Mouse (Mus musculus) CH12.LX (cell line): ENCODE data around the gene Tbc1d14. TPM values are rescaled to one million over a fixed set of nuclear protein-coding genes. Genes with fewer than 3 reads are reported as not detected.

Experiments
- DNase-seq: peaks from one replicate; pipeline ENCODE4 v3.0.0-alpha.2; 2013; ENCODE audit errors: extremely low read depth
- H3K27ac ChIP-seq: 2 replicates; pipeline ENCODE4 v1.5.1; 2012; ENCODE audit warnings: low read depth, mild to moderate bottlenecking, control low read depth, moderate library complexity; ENCODE audit not compliant: insufficient read depth
- H3K27me3 ChIP-seq: replicated peaks from 2 replicates; pipeline ENCODE3; 2012; ENCODE audit warnings: inconsistent platforms
- H3K36me3 ChIP-seq, 2 experiments: replicated peaks in 1 of 2; 2 replicates each; pipeline versions ENCODE3 to v1.6.1; 2012; ENCODE audit warnings: inconsistent platforms in 1 of 2, low read length in 1 of 2, mild to moderate bottlenecking in 1 of 2, mixed read lengths in 1 of 2, moderate library complexity in 1 of 2; ENCODE audit not compliant: control insufficient read depth in 1 of 2, insufficient read depth in 1 of 2
- H3K4me1 ChIP-seq, 2 experiments: 2 replicates each; pipeline ENCODE4 v1.6.1; 2012; ENCODE audit warnings: inconsistent platforms in 1 of 2, moderate library complexity in 1 of 2; ENCODE audit not compliant: insufficient read depth in 2 of 2, control insufficient read depth in 1 of 2
- H3K4me2 ChIP-seq: 2 replicates; pipeline ENCODE4 v1.6.1; 2012; ENCODE audit warnings: low read depth, mild to moderate bottlenecking, control low read depth; ENCODE audit not compliant: poor library complexity, insufficient read depth, severe bottlenecking
- H3K4me3 ChIP-seq, 3 experiments: fragments of 150-350 bp in 1 of 3; sonication (generic) in 1 of 3; replicated peaks in 1 of 3; 2 replicates each; pipeline versions ENCODE3 to v1.5.1; 2011 to 2012; ENCODE audit warnings: low read depth in 2 of 3, low read length in 2 of 3, mild to moderate bottlenecking in 2 of 3, moderate library complexity in 2 of 3, control low read depth in 1 of 3, improper control_type of control experiment in 1 of 3, inconsistent platforms in 1 of 3, mixed read lengths in 1 of 3; ENCODE audit not compliant: poor library complexity in 1 of 3
- H3K79me2 ChIP-seq: replicated peaks from 2 replicates; pipeline ENCODE4 v1.6.1; 2012; ENCODE audit warnings: mild to moderate bottlenecking, moderate library complexity; ENCODE audit not compliant: control insufficient read depth, poor library complexity, insufficient read depth, severe bottlenecking; ENCODE audit errors: extremely low read depth
- H3K9ac ChIP-seq: 2 replicates; pipeline ENCODE4 v1.6.1; 2012; ENCODE audit warnings: low read depth, mild to moderate bottlenecking, control low read depth, moderate library complexity; ENCODE audit not compliant: insufficient read depth
- H3K9me3 ChIP-seq: replicated peaks from 2 replicates; pipeline ENCODE3; 2012; ENCODE audit warnings: low read length, inconsistent platforms, mixed read lengths
- BHLHE40 ChIP-seq: IDR thresholded peaks from 2 replicates; pipeline ENCODE4 v1.6.1; 2011; ENCODE audit warnings: mild to moderate bottlenecking, low read depth, low read length, improper control_type of control experiment
- CHD1 ChIP-seq: IDR thresholded peaks from 2 replicates; pipeline ENCODE4 v1.6.1; 2012; ENCODE audit warnings: low read depth, low read length, improper control_type of control experiment, inconsistent platforms
- CHD2 ChIP-seq: IDR thresholded peaks from 2 replicates; pipeline ENCODE4 v1.6.1; 2011; ENCODE audit warnings: low read length, improper control_type of control experiment
- CTCF ChIP-seq, 2 experiments: IDR thresholded peaks in 1 of 2; conservative IDR thresholded peaks in 1 of 2; 2 replicates each; pipeline ENCODE4 v1.5.1; 2011 to 2012; ENCODE audit warnings: low read depth in 2 of 2, low read length in 2 of 2, improper control_type of control experiment in 1 of 2, inconsistent platforms in 1 of 2, mild to moderate bottlenecking in 1 of 2, moderate library complexity in 1 of 2
- E2F4 ChIP-seq: IDR thresholded peaks from 2 replicates; pipeline ENCODE4 v1.6.1; 2011; ENCODE audit warnings: low read depth, low read length, improper control_type of control experiment; ENCODE audit not compliant: insufficient replicate concordance
- ELF1 ChIP-seq: IDR thresholded peaks from 2 replicates; pipeline ENCODE4 v1.6.1; 2014; ENCODE audit warnings: low read depth, mild to moderate bottlenecking, inconsistent platforms, low read length, improper control_type of control experiment
- EP300 ChIP-seq: IDR thresholded peaks from 2 replicates; pipeline ENCODE4 v1.6.1; 2011; ENCODE audit warnings: low read length, improper control_type of control experiment
- ETS1 ChIP-seq: conservative IDR thresholded peaks from 2 replicates; pipeline ENCODE4 v1.6.1; 2012; ENCODE audit warnings: low read depth, mild to moderate bottlenecking, inconsistent platforms, low read length, improper control_type of control experiment, moderate library complexity
- GABPA ChIP-seq: IDR thresholded peaks from 2 replicates; pipeline ENCODE4 v1.6.1; 2012; ENCODE audit warnings: low read depth, low read length, improper control_type of control experiment, inconsistent platforms; ENCODE audit not compliant: insufficient replicate concordance
- IRF4 ChIP-seq: IDR thresholded peaks from 2 replicates; pipeline ENCODE4 v1.6.1; 2014; ENCODE audit warnings: low read depth, mild to moderate bottlenecking, inconsistent platforms, low read length, improper control_type of control experiment
- JUN ChIP-seq: IDR thresholded peaks from 2 replicates; pipeline ENCODE4 v1.6.1; 2011; ENCODE audit warnings: low read depth, mild to moderate bottlenecking, low read length, improper control_type of control experiment, moderate library complexity; ENCODE audit not compliant: insufficient read depth
- JUND ChIP-seq: conservative IDR thresholded peaks from 2 replicates; pipeline ENCODE4 v1.6.1; 2011; ENCODE audit warnings: low read depth, low read length, improper control_type of control experiment
- KAT2A ChIP-seq: IDR thresholded peaks from 2 replicates; pipeline ENCODE4 v1.6.1; 2012; ENCODE audit warnings: low read length, improper control_type of control experiment, inconsistent platforms; ENCODE audit not compliant: insufficient replicate concordance
- MAFK ChIP-seq: IDR thresholded peaks from 2 replicates; pipeline ENCODE4 v1.6.1; 2011; ENCODE audit warnings: low read length, improper control_type of control experiment; ENCODE audit not compliant: insufficient replicate concordance
- MAX ChIP-seq: IDR thresholded peaks from 2 replicates; pipeline ENCODE4 v1.6.1; 2011; ENCODE audit warnings: low read length, improper control_type of control experiment
- MAZ ChIP-seq: IDR thresholded peaks from 2 replicates; pipeline ENCODE4 v1.6.1; 2012; ENCODE audit warnings: low read depth, mild to moderate bottlenecking, inconsistent platforms, low read length, improper control_type of control experiment, moderate library complexity
- MXI1 ChIP-seq: IDR thresholded peaks from 2 replicates; pipeline ENCODE4 v1.6.1; 2011; ENCODE audit warnings: mild to moderate bottlenecking, low read depth, low read length, improper control_type of control experiment
- MYC ChIP-seq: IDR thresholded peaks from 2 replicates; pipeline ENCODE4 v1.6.1; 2011; ENCODE audit warnings: low read depth, mild to moderate bottlenecking, improper control_type of control experiment, low read length
- NRF1 ChIP-seq: IDR thresholded peaks from 2 replicates; pipeline ENCODE4 v1.6.1; 2014; ENCODE audit warnings: low read depth, mild to moderate bottlenecking, inconsistent platforms, low read length, improper control_type of control experiment, moderate library complexity
- PAX5 ChIP-seq: IDR thresholded peaks from 2 replicates; pipeline ENCODE4 v1.6.1; 2012; ENCODE audit warnings: low read length, inconsistent platforms, mixed read lengths
- RAD21 ChIP-seq: IDR thresholded peaks from 2 replicates; pipeline ENCODE4 v1.6.1; 2011; ENCODE audit warnings: low read depth, mild to moderate bottlenecking, low read length, improper control_type of control experiment, moderate library complexity
- RCOR1 ChIP-seq: conservative IDR thresholded peaks from 2 replicates; pipeline ENCODE4 v1.6.1; 2012; ENCODE audit warnings: low read depth, mild to moderate bottlenecking, inconsistent platforms, low read length, improper control_type of control experiment
- SMC3 ChIP-seq: IDR thresholded peaks from 2 replicates; pipeline ENCODE4 v1.6.1; 2011; ENCODE audit warnings: low read depth, low read length, improper control_type of control experiment
- TCF12 ChIP-seq: IDR thresholded peaks from 2 replicates; pipeline ENCODE4 v1.6.1; 2014; ENCODE audit warnings: low read depth, mild to moderate bottlenecking, inconsistent platforms, low read length, improper control_type of control experiment
- UBTF ChIP-seq: IDR thresholded peaks from 2 replicates; pipeline ENCODE4 v1.6.1; 2012; ENCODE audit warnings: low read depth, mild to moderate bottlenecking, inconsistent platforms, low read length, improper control_type of control experiment, moderate library complexity
- USF1 ChIP-seq: IDR thresholded peaks from 2 replicates; pipeline ENCODE4 v1.6.1; 2014; ENCODE audit warnings: low read depth, mild to moderate bottlenecking, inconsistent platforms, low read length, improper control_type of control experiment
- USF2 ChIP-seq: conservative IDR thresholded peaks from 2 replicates; pipeline ENCODE4 v1.6.1; 2011; ENCODE audit warnings: low read depth, low read length, improper control_type of control experiment
- ZC3H11A ChIP-seq: IDR thresholded peaks from 2 replicates; pipeline ENCODE4 v1.6.1; 2012; ENCODE audit warnings: low read depth, mild to moderate bottlenecking, inconsistent platforms, low read length, improper control_type of control experiment
- ZMIZ1 ChIP-seq: IDR thresholded peaks from 2 replicates; pipeline ENCODE4 v1.6.1; 2012; ENCODE audit warnings: low read depth, mild to moderate bottlenecking, inconsistent platforms, low read length, improper control_type of control experiment
- ZNF384 ChIP-seq: IDR thresholded peaks from 2 replicates; pipeline ENCODE4 v1.6.1; 2012; ENCODE audit warnings: low read depth, low read length, improper control_type of control experiment, inconsistent platforms
- dilution Hi-C: fragments of 300-500 bp; cut with MboI; formaldehyde crosslinking; loops from 2 replicates; pipeline ENCODE4 v1.14.3; 2020; ENCODE audit warnings: low sequenced_read_pairs; ENCODE audit not compliant: extremely low pct_unique_long_range_greater_than_20kb, extremely low pct_ligation_motif_present
- in situ Hi-C: fragments of 300-500 bp; cut with MboI; formaldehyde crosslinking; loops from 3 replicates; pipeline ENCODE4 v1.14.3; 2019; ENCODE audit warnings: low sequenced_read_pairs, low pct_ligation_motif_present, low pct_unique_long_range_greater_than_20kb, mixed read lengths
- polyA plus RNA-seq: library from polyadenylated mRNA; unstranded; fragments of >175 nt; gene quantifications from 2 replicates; pipeline ENCODE4 v1.2.1, GENCODE M21; 2012; ENCODE audit warnings: low read depth; ENCODE audit not compliant: insufficient read length
- total RNA-seq, 2 experiments: library from RNA; depleted of rRNA; stranded (reverse); fragments of 300-350 nt in 1 of 2; fragments of >200 nt in 1 of 2; gene quantifications; 2 replicates each; pipeline ENCODE4 v1.2.3; 2012 to 2014

The Tbc1d14 gene
- total and polyA plus RNA-seq, 3 experiments = 5.7 to 29.1 (median 10.1) TPM

GRCm38 (mm10) chr5:36596225-36596624 is 3.1 kb upstream of the Tbc1d14 start:
- peaks cover 6 to 29% of the 10 kb centered on the region in 2 experiments for H3K36me3 ChIP-seq
- TF ChIP-seq JUND (no peak), IRF4 (no peak), BHLHE40 (no peak), MAX (no peak), CHD2 (no peak), USF1 (no peak), MXI1 (no peak), MAFK (no peak), USF2 (no peak), UBTF (no peak), PAX5 (no peak), EP300 (no peak), MAZ (no peak), ZNF384 (no peak), KAT2A (no peak), JUN (no peak), CTCF (conservative IDR thresholded peaks at IDR 0.05 in 1 of 2, IDR thresholded peaks at IDR 0.05 in 1 of 2; ENCODE audit: low read depth in 2 of 2, low read length in 2 of 2) (no peak), ELF1 (no peak), TCF12 (no peak), MYC (no peak)
- peaks cover 0 to 17% of the 10 kb centered on the region in 2 experiments; a peak in 2 of 4 replicates for H3K4me1 ChIP-seq
- no peak overlapping the region for H3K4me3 ChIP-seq
- dilution Hi-C loops = no loop called here
- H3K27ac ChIP-seq = no peak overlapping the region
- no peak overlapping the region for H3K4me2 ChIP-seq
- DNase-seq = no peak
- H3K27me3 ChIP-seq = no peaks in the 10 kb centered on the region
- no peaks in the 10 kb centered on the region for H3K79me2 ChIP-seq
- H3K9me3 ChIP-seq = no peaks in the 10 kb centered on the region
- in situ Hi-C loops = no loop called here
- no peak overlapping the region for H3K9ac ChIP-seq

GRCm38 (mm10) chr5:36595115-36595514 is 2.0 kb upstream of the Tbc1d14 start:
- no peak for DNase-seq
- H3K4me3 ChIP-seq = no peak overlapping the region
- H3K9ac ChIP-seq = no peak overlapping the region
- no peak overlapping the region for H3K4me2 ChIP-seq
- H3K27ac ChIP-seq = no peak overlapping the region
- dilution Hi-C loops = no loop called here
- no peaks in the 10 kb centered on the region for H3K79me2 ChIP-seq
- in situ Hi-C loops = no loop called here
- H3K27me3 ChIP-seq = no peaks in the 10 kb centered on the region
- H3K9me3 ChIP-seq = no peaks in the 10 kb centered on the region
- H3K4me1 ChIP-seq = peaks cover 7 to 27% of the 10 kb centered on the region in 2 experiments
- peaks cover 3 to 20% of the 10 kb centered on the region in 2 experiments for H3K36me3 ChIP-seq
- no peak for TF ChIP-seq MAX
- TF ChIP-seq MAFK = no peak
- no peak for TF ChIP-seq CHD1
- TF ChIP-seq JUND = no peak
- no peak for TF ChIP-seq JUN
- no peak for TF ChIP-seq MXI1
- peak in 1 of 2 experiments; percentile 34; a peak in 2 of 4 replicates for TF ChIP-seq CTCF (conservative IDR thresholded peaks at IDR 0.05 in 1 of 2, IDR thresholded peaks at IDR 0.05 in 1 of 2; ENCODE audit: low read depth in 2 of 2, low read length in 2 of 2)
- peak; percentile 9 for TF ChIP-seq RAD21
- TF ChIP-seq ZMIZ1 = peak; percentile 86; the same call in 1 of the 2 replicates
- TF ChIP-seq GABPA = no peak
- no peak for TF ChIP-seq IRF4
- no peak for TF ChIP-seq RCOR1
- no peak for TF ChIP-seq BHLHE40
- TF ChIP-seq CHD2 = no peak
- TF ChIP-seq USF1 = no peak
- no peak for TF ChIP-seq SMC3
- no peak for TF ChIP-seq MAZ
- TF ChIP-seq NRF1 = no peak
- no peak for TF ChIP-seq ETS1
- TF ChIP-seq UBTF = no peak
- no peak for TF ChIP-seq ZNF384
- TF ChIP-seq ZC3H11A = no peak
- no peak for TF ChIP-seq E2F4
- TF ChIP-seq ELF1 = no peak
